Mouse (Mus musculus) CD4-positive helper T cell, adult 2 months (primary cell): ENCODE measurements around the gene Gtf2e1.

Experiments
- DNase-seq: peaks from one replicate; pipeline ENCODE4 v3.0.0-alpha.2; 2012; ENCODE audit warnings: low read depth, missing footprints, low spot score

Gtf2e1 gene

DNA sequence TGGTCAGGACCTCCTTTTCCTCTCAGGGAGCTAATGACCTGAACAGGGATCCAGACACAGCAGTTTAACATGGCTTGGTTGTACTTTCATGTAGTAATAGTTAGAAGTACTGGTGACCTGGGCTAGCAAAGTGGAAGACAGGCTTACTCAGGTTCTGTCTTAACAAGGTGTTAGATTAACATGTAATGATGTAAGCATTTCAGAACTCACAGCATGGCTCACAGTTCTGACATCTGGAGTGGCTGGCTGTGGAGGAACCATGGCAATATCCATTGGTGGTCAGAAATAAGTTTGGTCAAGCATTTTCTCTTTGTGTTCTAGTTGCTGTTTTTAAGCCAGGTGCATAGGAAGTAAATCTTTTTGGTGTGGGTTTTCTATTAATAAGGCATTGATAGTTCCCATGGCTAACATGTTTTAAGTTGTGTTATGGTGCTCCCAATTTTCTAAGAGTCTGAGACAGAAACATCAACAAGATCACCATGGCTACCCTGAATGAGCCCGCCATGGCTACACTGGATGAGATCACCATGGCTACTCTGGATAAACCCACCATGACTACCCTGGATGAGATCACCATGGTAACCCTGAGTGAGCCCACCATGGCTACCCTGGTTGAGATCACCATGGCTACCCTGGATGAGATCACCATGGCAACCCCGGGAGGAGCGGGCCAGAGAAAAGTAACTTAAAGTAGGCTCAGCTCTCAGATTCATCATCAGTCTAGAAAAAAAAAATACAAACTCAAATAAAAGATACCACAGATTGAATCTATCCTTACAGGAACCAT is 52.6 kb downstream of the Gtf2e1 start:
- no peak for DNase-seq

DNA sequence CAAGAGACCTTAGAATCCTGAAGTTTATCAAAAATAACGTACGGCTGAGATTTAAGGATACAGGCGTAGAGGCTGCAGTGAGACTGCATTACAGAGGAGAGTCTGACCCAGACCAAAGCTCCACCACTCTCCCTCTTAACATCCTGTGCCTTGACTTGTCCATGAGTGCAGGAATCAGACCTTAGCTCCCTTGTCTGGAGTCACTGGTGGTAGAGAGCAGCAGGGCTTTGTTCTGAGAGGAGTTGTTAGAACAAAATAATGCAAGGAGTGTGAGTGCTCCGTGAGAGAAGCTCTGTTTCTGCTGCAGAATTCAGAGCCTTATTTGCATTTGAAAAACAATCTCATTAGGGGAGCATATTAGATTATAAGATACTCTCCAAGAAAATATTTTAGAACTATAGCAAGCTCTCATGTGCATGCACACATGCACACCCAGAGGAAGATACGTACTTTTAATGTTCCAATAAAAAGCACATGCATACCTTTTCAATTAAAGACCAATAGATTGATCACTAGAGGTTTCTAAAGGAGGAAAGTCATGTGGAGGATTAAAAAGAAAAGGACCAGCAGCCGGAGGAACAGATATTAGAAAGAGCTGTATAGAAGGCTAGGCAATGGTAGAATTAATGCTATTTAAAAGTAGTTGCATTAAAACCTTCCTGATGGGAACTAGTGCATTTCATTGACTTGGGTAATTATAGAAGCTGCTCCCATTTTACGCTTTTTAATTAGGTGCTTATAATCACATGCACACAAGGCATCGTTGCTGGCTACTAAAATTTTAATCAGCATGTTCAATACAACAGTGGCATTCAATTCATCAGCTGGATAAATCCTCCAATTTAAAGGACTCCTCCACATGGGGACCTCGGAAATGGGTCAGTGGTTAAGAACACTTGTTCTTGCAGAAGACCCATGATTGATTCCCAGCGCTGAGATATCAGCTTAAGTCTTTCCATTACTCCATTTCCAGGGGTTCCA is 61.0 kb downstream of the Gtf2e1 start:
- no peak for DNase-seq

DNA sequence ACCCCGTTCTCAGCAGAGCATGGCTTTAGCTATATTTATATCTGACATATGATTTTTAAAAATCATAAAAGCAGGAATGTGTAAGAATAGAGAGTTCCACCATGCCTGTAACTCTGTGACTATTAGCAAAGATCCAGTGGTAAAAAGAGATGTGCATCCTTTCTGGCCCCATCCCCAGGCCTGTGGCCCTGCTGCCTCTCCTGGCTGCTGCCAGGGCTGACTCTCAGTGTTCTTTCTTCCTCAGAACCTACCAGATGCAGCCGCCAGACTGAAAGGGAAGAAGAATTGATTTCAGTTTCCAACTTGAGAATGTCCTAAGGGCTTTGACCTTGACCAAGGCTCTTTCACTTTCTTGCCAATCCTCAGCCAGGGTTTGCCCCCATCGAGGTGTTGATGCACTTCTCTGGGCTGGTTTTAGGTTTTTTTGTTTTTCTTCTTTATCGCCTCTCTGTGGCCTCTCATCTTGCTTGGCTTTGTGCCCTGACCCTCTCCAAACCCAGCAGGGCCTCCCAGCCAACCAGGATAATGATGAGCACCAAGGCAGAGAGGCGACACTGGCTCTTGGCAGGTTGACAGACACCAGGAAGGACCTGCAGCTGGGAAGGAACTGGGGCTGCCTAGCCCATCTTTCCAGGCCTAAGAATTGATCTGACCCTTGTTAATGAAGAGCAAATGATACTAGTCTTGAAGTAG is 66.8 kb downstream of the Gtf2e1 start:
- no peak for DNase-seq

DNA sequence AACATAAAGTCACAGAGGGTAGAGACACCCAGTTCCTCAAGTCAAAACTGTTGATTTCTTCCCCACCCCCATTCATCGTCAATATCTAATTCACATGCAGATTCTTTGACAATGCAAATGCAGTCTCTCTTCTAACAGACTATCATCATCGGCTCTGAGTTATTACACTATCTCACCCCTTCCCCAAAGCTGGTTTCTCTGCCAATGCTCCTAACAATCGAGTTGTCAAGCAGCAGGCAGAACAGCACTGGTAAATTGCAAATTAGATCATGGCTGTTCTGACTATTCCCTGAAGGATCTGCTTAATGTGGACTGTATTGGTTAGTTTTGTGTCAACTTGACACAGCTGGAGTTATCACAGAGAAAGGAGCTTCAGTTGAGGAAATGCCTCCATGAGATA is 70.0 kb downstream of the Gtf2e1 start:
- no peak for DNase-seq

DNA sequence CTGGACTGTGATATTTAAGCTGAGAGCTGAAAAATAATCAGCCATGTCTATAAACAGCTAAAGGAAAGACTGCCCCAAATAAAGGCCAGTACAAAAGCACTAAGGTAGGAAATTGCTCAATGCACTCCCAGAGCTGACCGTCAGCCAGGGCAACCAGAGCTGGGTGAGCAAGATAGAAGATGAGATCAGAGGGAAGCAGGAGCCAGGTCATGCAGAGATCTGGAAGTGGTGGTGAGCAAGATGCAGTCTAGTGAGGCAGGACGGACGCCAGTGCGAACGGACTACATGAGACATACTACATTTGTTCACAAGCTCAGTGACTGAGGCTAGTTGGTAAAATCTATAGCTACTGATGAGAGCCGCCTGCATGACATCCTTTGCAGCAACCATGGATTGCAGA is 75.6 kb downstream of the Gtf2e1 start:
- no peak for DNase-seq

DNA sequence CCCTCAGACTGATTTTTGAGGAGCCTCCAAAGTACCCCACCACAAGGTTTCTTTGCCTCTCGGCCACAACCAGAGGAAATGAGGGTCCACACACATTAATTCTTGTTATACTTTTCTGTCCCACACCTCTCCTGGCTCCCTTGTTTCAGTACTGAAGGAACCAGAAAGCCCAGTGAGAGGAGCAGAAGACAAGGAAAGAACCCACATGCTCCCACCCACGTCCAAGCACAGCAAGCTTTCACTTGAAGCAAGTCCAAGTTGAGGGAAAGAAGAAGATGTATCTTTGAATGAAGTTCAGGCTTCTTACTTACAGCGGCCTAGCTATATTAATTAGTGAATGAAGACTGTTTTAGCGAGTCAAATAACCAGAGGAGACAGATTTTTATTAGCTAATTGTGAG is 76.7 kb downstream of the Gtf2e1 start:
- no peak for DNase-seq

DNA sequence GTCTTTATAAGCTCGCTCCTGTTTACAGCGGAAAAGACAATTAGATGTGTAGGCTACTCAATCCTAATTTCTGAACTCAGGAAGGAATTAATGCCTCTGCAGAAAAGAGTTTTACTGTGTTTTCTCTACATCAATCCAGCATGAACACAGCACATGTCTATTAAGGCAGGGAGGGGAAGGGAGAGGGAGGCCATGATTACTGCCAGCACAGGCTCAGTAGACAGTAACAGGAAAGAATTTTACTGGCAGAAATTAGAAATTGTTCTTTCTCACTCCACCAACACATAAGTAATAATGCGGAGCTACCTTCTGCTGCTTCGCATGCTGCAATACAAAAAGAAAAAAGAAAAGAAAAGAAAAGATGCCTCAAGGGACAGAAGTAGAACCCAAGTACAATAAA is 78.0 kb downstream of the Gtf2e1 start:
- no peak for DNase-seq
